Mouse (Mus musculus): ENCODE measurements around the gene Plcd3. TPM values are rescaled to one million over a fixed set of nuclear protein-coding genes. Genes with fewer than 3 reads are reported as not detected.

The Plcd3 gene
- total and polyA plus RNA-seq, 3 experiments, result 2.0 to 2.6 TPM; not detected in 1

GRCm38 (mm10) chr11:103069731-103070130, 31.7 kb downstream of the Plcd3 start:
- Histone ChIP-seq H3K27ac (ENCODE audit: control insufficient read depth, low read depth, low read length) (no peak overlapping the region), H3K4me1 (ENCODE audit: control insufficient read depth in 1 of 2, insufficient read depth in 2 of 2, low read length in 2 of 2) (no peaks in the 10 kb centered on the region), H3K9me3 (replicated peaks; ENCODE audit: insufficient read depth, low read length) (no peaks in the 10 kb centered on the region), H3K79me2 (ENCODE audit: control insufficient read depth, insufficient read depth, low read length, poor library complexity) (no peaks in the 10 kb centered on the region), H3K4me3 (ENCODE audit: control insufficient read depth in 1 of 2, insufficient read depth in 1 of 2, low read depth in 2 of 2, low read length in 2 of 2) (no peak overlapping the region), H3K36me3 (ENCODE audit: control insufficient read depth in 1 of 2, insufficient read depth in 2 of 2, low read length in 2 of 2) (peaks cover 0 to 10% of the 10 kb centered on the region in 2 experiments; a peak in 2 of 4 replicates), H3K27me3 (ENCODE audit: control insufficient read depth in 1 of 2, insufficient read depth in 2 of 2, low read length in 2 of 2) (no peaks in the 10 kb centered on the region), H3K9ac (ENCODE audit: control insufficient read depth, low read depth, low read length, poor library complexity, severe bottlenecking) (no peak overlapping the region)
- TF ChIP-seq ZNF384 (IDR thresholded peaks at IDR 0.05; ENCODE audit: low read depth, low read length) (no peak), TAL1 (IDR thresholded peaks at IDR 0.05; ENCODE audit: low read length) (no peak), ZMIZ1 (IDR thresholded peaks at IDR 0.05; ENCODE audit: low read depth, low read length) (no peak), EP300 (IDR thresholded peaks at IDR 0.05; ENCODE audit: low read depth in 1 of 2, low read length in 2 of 2) (no peak), UBTF (IDR thresholded peaks at IDR 0.05; ENCODE audit: borderline replicate concordance, insufficient read depth, low read depth, low read length) (no peak), TBP (IDR thresholded peaks at IDR 0.05; ENCODE audit: low read depth, low read length) (no peak)
- DNase-seq (ENCODE audit: low read depth, low spot score), result no peak

DNA sequence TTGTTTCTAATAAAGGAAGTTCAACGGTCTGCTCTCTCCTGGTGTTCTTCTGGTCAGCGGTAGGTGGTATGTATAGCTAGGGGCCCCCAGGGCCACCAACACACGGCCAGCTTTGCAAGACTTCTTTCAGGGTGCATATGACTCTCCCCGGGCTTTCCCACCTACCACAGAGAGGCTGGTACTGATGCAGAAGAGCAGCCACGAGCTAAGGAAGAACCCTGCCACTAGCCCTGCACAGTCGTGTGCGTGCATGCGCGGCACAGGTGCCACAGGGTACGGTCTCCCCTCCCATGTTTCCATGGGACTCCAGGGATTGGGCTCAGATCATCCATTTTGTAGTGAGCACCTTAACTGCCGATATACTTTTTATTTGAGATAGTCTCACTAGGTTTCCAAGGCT, 32.6 kb downstream of the Plcd3 start:
- Histone ChIP-seq H3K27ac (ENCODE audit: control insufficient read depth, low read depth, low read length) (no peak overlapping the region), H3K79me2 (ENCODE audit: control insufficient read depth, insufficient read depth, low read length, poor library complexity) (no peaks in the 10 kb centered on the region), H3K9ac (ENCODE audit: control insufficient read depth, low read depth, low read length, poor library complexity, severe bottlenecking) (no peak overlapping the region), H3K9me3 (replicated peaks; ENCODE audit: insufficient read depth, low read length) (no peaks in the 10 kb centered on the region), H3K27me3 (ENCODE audit: control insufficient read depth in 1 of 2, insufficient read depth in 2 of 2, low read length in 2 of 2) (no peaks in the 10 kb centered on the region), H3K36me3 (ENCODE audit: control insufficient read depth in 1 of 2, insufficient read depth in 2 of 2, low read length in 2 of 2) (peaks cover 0 to 10% of the 10 kb centered on the region in 2 experiments; a peak in 2 of 4 replicates), H3K4me1 (ENCODE audit: control insufficient read depth in 1 of 2, insufficient read depth in 2 of 2, low read length in 2 of 2) (no peaks in the 10 kb centered on the region), H3K4me3 (ENCODE audit: control insufficient read depth in 1 of 2, insufficient read depth in 1 of 2, low read depth in 2 of 2, low read length in 2 of 2) (no peak overlapping the region)
- no peak for DNase-seq (ENCODE audit: low read depth, low spot score)
- peak in 1 of 2 experiments; percentile 31; a peak in 1 of 4 replicates for TF ChIP-seq POLR2A (IDR thresholded peaks at IDR 0.05; ENCODE audit: control insufficient read depth in 1 of 2, insufficient read depth in 1 of 2, low read depth in 1 of 2, low read length in 2 of 2, poor library complexity in 1 of 2)
- no peak for TF ChIP-seq ETS1 (IDR thresholded peaks at IDR 0.05; ENCODE audit: low read depth, low read length)

DNA sequence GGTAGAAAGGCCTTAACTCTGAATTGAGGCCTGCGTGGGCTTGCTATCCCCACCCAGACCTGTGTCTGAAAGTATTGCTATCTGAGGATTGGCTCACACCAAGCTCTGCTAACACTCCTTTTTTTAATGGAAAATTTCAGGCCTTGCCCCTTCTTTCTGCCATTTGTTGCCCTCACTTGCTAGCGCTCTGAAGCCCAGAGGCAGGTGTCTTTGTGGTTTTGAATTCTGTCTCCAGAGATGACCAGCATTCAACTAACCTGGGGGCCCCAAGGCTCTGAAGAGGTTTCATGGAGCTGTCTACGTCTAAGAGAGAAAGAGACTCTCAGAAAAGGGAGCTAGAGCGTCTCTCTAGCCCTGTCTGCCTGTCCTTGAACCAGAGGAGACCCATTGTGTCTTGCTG, 33.2 kb downstream of the Plcd3 start:
- H3K27ac ChIP-seq (ENCODE audit: control insufficient read depth, low read depth, low read length), result no peak overlapping the region
- no peak overlapping the region for H3K9ac ChIP-seq (ENCODE audit: control insufficient read depth, low read depth, low read length, poor library complexity, severe bottlenecking)
- H3K36me3 ChIP-seq (ENCODE audit: control insufficient read depth in 1 of 2, insufficient read depth in 2 of 2, low read length in 2 of 2), result peaks cover 0 to 12% of the 10 kb centered on the region in 2 experiments; a peak in 2 of 4 replicates
- H3K4me3 ChIP-seq (ENCODE audit: control insufficient read depth in 1 of 2, insufficient read depth in 1 of 2, low read depth in 2 of 2, low read length in 2 of 2), result no peak overlapping the region
- DNase-seq (ENCODE audit: low read depth, low spot score), result no peak
- TF ChIP-seq E2F4 (IDR thresholded peaks at IDR 0.05; ENCODE audit: borderline replicate concordance, low read depth, low read length) (no peak), ZNF384 (IDR thresholded peaks at IDR 0.05; ENCODE audit: low read depth, low read length) (no peak), ELF1 (IDR thresholded peaks at IDR 0.05; ENCODE audit: low read depth, low read length) (no peak), CTCF (IDR thresholded peaks at IDR 0.05 in 2 of 3, conservative IDR thresholded peaks at IDR 0.05 in 1 of 3; ENCODE audit: control insufficient read depth in 1 of 3, insufficient read depth in 1 of 3, low read depth in 2 of 3, low read length in 3 of 3, poor library complexity in 1 of 3, severe bottlenecking in 1 of 3) (no peak), ETS1 (IDR thresholded peaks at IDR 0.05; ENCODE audit: low read depth, low read length) (no peak), MXI1 (IDR thresholded peaks at IDR 0.05; ENCODE audit: low read depth, low read length) (no peak), GABPA (IDR thresholded peaks at IDR 0.05; ENCODE audit: low read depth, low read length) (no peak), GATA1 (IDR thresholded peaks at IDR 0.05; ENCODE audit: low read depth, low read length) (no peak), EP300 (IDR thresholded peaks at IDR 0.05; ENCODE audit: low read depth in 1 of 2, low read length in 2 of 2) (no peak), POLR2AphosphoS2 (IDR thresholded peaks at IDR 0.05; ENCODE audit: low read length) (no peak), RAD21 (IDR thresholded peaks at IDR 0.05; ENCODE audit: low read depth, low read length) (no peak), TAL1 (IDR thresholded peaks at IDR 0.05; ENCODE audit: low read length) (no peak)
- no peaks in the 10 kb centered on the region for H3K27me3 ChIP-seq (ENCODE audit: control insufficient read depth in 1 of 2, insufficient read depth in 2 of 2, low read length in 2 of 2)
- H3K4me1 ChIP-seq (ENCODE audit: control insufficient read depth in 1 of 2, insufficient read depth in 2 of 2, low read length in 2 of 2), result no peaks in the 10 kb centered on the region
- no peaks in the 10 kb centered on the region for H3K9me3 ChIP-seq (replicated peaks; ENCODE audit: insufficient read depth, low read length)
- no peaks in the 10 kb centered on the region for H3K79me2 ChIP-seq (ENCODE audit: control insufficient read depth, insufficient read depth, low read length, poor library complexity)
